Mouse (Mus musculus) cerebellum, adult (tissue): ENCODE measurements around the gene Srp72.

Source experiments
- ATAC-seq: cut with Nextera tagmentation; 2 replicates; pipeline ENCODE4 v1.9.2; 2017; ENCODE audit warnings: mild to moderate bottlenecking, moderate library complexity, mixed read lengths; ENCODE audit not compliant: insufficient number of reproducible peaks, low FRiP score, low TSS enrichment

Gene Srp72

DNA sequence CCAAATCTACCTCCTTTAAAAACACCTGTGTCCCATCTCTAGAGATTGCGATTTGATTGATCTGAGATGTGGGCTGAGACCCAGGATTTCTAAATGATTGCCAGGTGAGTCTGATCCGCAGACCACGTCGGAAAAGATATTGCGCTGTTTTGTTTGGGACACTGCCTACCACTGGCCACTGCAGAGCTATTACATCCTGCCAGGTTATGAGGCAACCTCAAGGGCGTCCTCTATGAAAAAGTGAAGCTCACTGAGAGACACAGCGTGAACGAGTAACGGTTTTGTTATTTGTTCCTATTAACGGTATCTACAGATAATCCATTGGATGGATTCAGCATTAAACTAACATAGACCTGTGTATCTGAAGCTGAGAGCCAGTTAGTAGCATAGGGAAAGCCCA, 64.0 kb downstream of the Srp72 start:
- no peak for ATAC-seq

DNA sequence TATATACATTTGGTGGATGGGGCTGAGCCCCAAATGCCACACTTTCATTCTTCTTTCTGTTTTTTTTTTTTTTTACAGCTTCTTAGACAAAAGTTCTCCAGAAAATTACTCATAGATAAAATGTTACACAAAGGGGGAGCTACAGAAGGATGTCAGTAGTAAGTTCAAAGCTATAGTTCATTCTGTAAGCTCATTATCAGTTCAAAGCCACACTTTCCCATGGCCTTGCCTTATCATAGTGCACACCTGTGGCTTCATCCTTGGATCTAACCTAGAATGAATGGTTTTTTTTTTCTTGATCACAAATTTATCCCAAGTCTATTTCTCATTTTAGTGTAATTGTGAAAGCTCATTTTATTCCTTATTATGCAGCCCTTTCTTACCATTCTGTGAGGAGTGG, 64.9 kb downstream of the Srp72 start:
- no peak for ATAC-seq

DNA sequence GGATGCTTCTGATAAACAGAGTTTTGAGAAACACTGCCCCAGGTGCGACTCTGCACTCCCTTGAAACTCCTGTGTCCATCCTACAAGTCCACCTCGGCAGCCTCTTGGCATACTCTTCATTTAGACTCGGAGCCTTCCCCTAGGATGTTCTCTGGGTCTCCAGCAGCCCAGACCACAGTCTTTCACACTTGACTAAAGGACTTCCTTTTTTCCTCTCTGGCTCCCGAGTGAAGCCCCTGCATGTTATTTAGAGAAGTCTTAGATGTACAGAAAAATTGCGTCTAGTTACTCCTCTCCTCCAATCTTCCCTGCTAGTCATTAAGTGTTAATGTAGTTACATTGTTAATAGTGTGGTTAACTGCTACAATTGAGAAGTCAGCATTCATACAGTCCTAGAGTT, 69.9 kb downstream of the Srp72 start:
- no peak for ATAC-seq
